11 mouse cellular contexts compared by ENCODE assay signal in the genomic region with DNA sequence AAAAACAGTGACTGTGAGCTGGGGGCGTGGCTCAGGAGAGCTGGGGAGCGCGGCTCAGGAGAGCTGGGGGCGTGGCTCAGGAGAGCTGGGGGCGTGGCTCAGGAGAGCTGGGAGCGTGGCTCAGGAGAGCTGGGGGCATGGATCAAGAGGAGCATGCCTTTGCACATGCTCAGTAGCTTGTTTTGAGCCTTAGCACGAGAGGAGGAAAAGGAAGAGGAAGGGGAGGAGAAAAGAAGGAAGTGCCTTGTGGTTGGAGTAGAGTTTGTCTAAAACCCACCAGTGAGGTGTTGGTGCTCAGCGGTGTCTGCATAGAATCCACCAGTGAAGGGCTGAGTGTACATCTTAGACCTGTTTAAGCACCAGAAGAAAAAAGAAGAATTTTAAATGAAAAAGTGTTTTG. TPM values are rescaled to one million over a fixed set of nuclear protein-coding genes. Genes with fewer than 3 reads are reported as not detected.
DNase-seq lines count a peak whose midpoint lies in the region; ATAC-seq and TF ChIP-seq lines count a peak whose summit lies in the region.
"Had no signal": no experiment of that assay in that cellular context is flagged by ENCODE, and none has a peak within 500 bp of the region (broad histone marks: within the 10 kb centered on the region; RNA-seq: fewer than 3 reads in every experiment).

No protein-coding gene starts in this region.

- no peak for TF ChIP-seq EP300 in liver, embryonic 14.5 days (IDR thresholded peaks at IDR 0.05; ENCODE audit: low read depth)

- H3K9me3 ChIP-seq in forebrain, embryonic 14.5 days (replicated peaks; ENCODE audit: control insufficient read depth, low read length): no peaks in the 10 kb centered on the region
- H3K9me3 ChIP-seq in forebrain, embryonic 10.5 days: no peaks in the 10 kb centered on the region
- H3K9me3 ChIP-seq in ES-E14 (ENCODE audit: control insufficient read depth, insufficient read depth, low read depth, low read length): no peaks in the 10 kb centered on the region
- H3K9me3 ChIP-seq in liver, embryonic 14.5 days (ENCODE audit: control insufficient read depth, low read length): no peaks in the 10 kb centered on the region

- no peak overlapping the region for H3K4me3 ChIP-seq in forebrain, embryonic 14.5 days (ENCODE audit: low read depth, low read length)
- H3K4me3 ChIP-seq in forebrain, embryonic 10.5 days: no peak overlapping the region
- 0 out of 4 replicates have a peak overlapping the region, but pooled peaks of 1 of the 2 experiments have one; percentile 46 for H3K4me3 ChIP-seq in ES-E14 (ENCODE audit: insufficient read depth in 1 of 2, low read depth in 1 of 2, low read length in 2 of 2, poor library complexity in 1 of 2, severe bottlenecking in 1 of 2)
- no peak overlapping the region for H3K4me3 ChIP-seq in liver, embryonic 14.5 days (ENCODE audit: insufficient read depth in 1 of 2, low read depth in 2 of 2, low read length in 2 of 2)
- H3K4me3 ChIP-seq: left cerebral cortex, adult 2 months had no signal

- ATAC-seq in forebrain, embryonic 14.5 days: no peak
- ATAC-seq in liver, embryonic 14.5 days (ENCODE audit: insufficient read depth): peak; percentile 35; the same call in 1 of the 2 replicates

- H3K4me1 ChIP-seq in forebrain, embryonic 14.5 days (ENCODE audit: control insufficient read depth, insufficient read depth, low read length): no peaks in the 10 kb centered on the region
- H3K4me1 ChIP-seq in forebrain, embryonic 10.5 days: peaks cover 10% of the 10 kb centered on the region
- peaks cover 0 to 2% of the 10 kb centered on the region in 2 experiments; a peak in 1 of 4 replicates for H3K4me1 ChIP-seq in ES-E14 (ENCODE audit: control insufficient read depth in 2 of 2, insufficient read depth in 2 of 2, low read length in 2 of 2, poor library complexity in 1 of 2)
- H3K4me1 ChIP-seq in liver, embryonic 14.5 days (replicated peaks; ENCODE audit: control insufficient read depth in 2 of 2, insufficient read depth in 2 of 2, low read length in 1 of 2): peaks cover 0 to 4% of the 10 kb centered on the region in 2 experiments; a peak in 1 of 4 replicates

- H3K9ac ChIP-seq in forebrain, embryonic 14.5 days (ENCODE audit: low read length): no peak overlapping the region
- no peak overlapping the region for H3K9ac ChIP-seq in ES-E14 (ENCODE audit: insufficient read depth, low read depth, low read length, poor library complexity, severe bottlenecking)
- no peak overlapping the region for H3K9ac ChIP-seq in liver, embryonic 14.5 days (replicated peaks)

- no peak for TF ChIP-seq CTCF in liver, embryonic 14.5 days (IDR thresholded peaks at IDR 0.05; ENCODE audit: low read depth)

- in situ Hi-C loops in ES-E14 (cut with MboI; ENCODE audit: low sequenced_read_pairs in 2 of 2, unreplicated experiment in 2 of 2): no loop called here

- no peak overlapping the region for H3K27ac ChIP-seq in forebrain, embryonic 14.5 days (ENCODE audit: low read depth, low read length)
- H3K27ac ChIP-seq in forebrain, embryonic 10.5 days: no peak overlapping the region
- H3K27ac ChIP-seq in ES-E14 (ENCODE audit: insufficient read depth, low read depth, low read length, poor library complexity, severe bottlenecking): no peak overlapping the region
- no peak overlapping the region for H3K27ac ChIP-seq in liver, embryonic 14.5 days
- H3K27ac ChIP-seq: left cerebral cortex, adult 2 months had no signal

- no peaks in the 10 kb centered on the region for H3K27me3 ChIP-seq in forebrain, embryonic 14.5 days (replicated peaks; ENCODE audit: control insufficient read depth, insufficient read depth, low read length)
- H3K27me3 ChIP-seq in forebrain, embryonic 10.5 days (ENCODE audit: poor library complexity, severe bottlenecking): no peaks in the 10 kb centered on the region
- H3K27me3 ChIP-seq in liver, embryonic 14.5 days (ENCODE audit: control insufficient read depth, insufficient read depth, low read length): no peaks in the 10 kb centered on the region

- H3K36me3 ChIP-seq in forebrain, embryonic 14.5 days (ENCODE audit: control insufficient read depth, insufficient read depth, low read length): no peaks in the 10 kb centered on the region
- H3K36me3 ChIP-seq in forebrain, embryonic 10.5 days (replicated peaks): no peaks in the 10 kb centered on the region
- no peaks in the 10 kb centered on the region for H3K36me3 ChIP-seq in ES-E14 (ENCODE audit: control insufficient read depth, insufficient read depth, low read length, poor library complexity, severe bottlenecking)
- no peaks in the 10 kb centered on the region for H3K36me3 ChIP-seq in liver, embryonic 14.5 days (replicated peaks; ENCODE audit: control insufficient read depth, insufficient read depth, low read depth)

- whole genome bisulfite sequencing in forebrain, embryonic 14.5 days: 26% methylated on average over 8 of the region's 8 CpGs
- 28% methylated on average over 8 of the region's 8 CpGs for WGBS in forebrain, embryonic 10.5 days
- WGBS in liver, embryonic 14.5 days (ENCODE audit: insufficient replicate concordance): 2% methylated on average over 8 of the region's 8 CpGs

- no peak overlapping the region for H3K4me2 ChIP-seq in forebrain, embryonic 14.5 days (ENCODE audit: low read length)
- H3K4me2 ChIP-seq in liver, embryonic 14.5 days (ENCODE audit: low read depth): no peak overlapping the region

- peak; percentile 20 for DNase-seq in forebrain, embryonic 14.5 days (ENCODE audit: low spot score)
- no peak for DNase-seq in forebrain, embryonic 10.5 days (ENCODE audit: extremely low spot score, low spot score)
- DNase-seq in ES-E14 (ENCODE audit: low read depth, low spot score): peak; percentile 80
- peak; percentile 21 for DNase-seq in embryo, embryonic 9.5 days (ENCODE audit: extremely low spot score)
- DNase-seq in liver, embryonic 14.5 days (ENCODE audit: low read depth in 3 of 3, low spot score in 3 of 3): peak in 1 of 3 experiments; percentile 24
- DNase-seq in cerebellum, adult 11 months: no peak
- DNase-seq in retina, embryonic 14.5 days (ENCODE audit: low spot score): no peak
- DNase-seq in cerebellum, adult 9-11 months: no peak
- DNase-seq: heart, postnatal 14 days; kidney, adult 9 months had no signal

TF ChIP-seq in ES-E14, 5 proteins besides CTCF, POLR2A, EP300 and RAD21:
- TF ChIP-seq ZC3H11A (IDR thresholded peaks at IDR 0.05; ENCODE audit: borderline replicate concordance, low read depth, low read length) (no peak), HCFC1 (IDR thresholded peaks at IDR 0.05; ENCODE audit: borderline replicate concordance, insufficient read depth, low read length) (no peak)
TF ChIP-seq in ES-E14: peak in this region for 0.

RNA-seq across cellular contexts. Expression of gene Chst1, which starts 41.0 kb away (rescaled TPM):
- polyA plus RNA-seq in forebrain, embryonic 14.5 days (2014; fragmentation: Nextera tagmentation; extraction: Ambion mirVana): 18.9 and 19.9 TPM in 2 replicates
- 5.5 and 5.7 TPM in 2 replicates for polyA plus RNA-seq in forebrain, embryonic 10.5 days (2016; fragmentation: Nextera tagmentation; extraction: Ambion mirVana)
- 0.42 and 0.98 TPM in 2 replicates for total RNA-seq in ES-E14 (2012; rRNA removed)
- 0.13 and 0.22 TPM in 2 replicates for polyA plus RNA-seq in liver, embryonic 14.5 days (2012; rRNA removed)
- polyA plus RNA-seq in liver, embryonic 14.5 days (2014; fragmentation: Nextera tagmentation; extraction: Ambion mirVana): not detected in 2 replicates

Comparison
In these comparisons a context has a peak if more than half of its experiments do, and no peak if none do; other contexts are left out.
1. DNase-seq: peak in forebrain, embryonic 14.5 days (single experiment), ES-E14 (single experiment) and embryo, embryonic 9.5 days (single experiment); none in forebrain, embryonic 10.5 days (single experiment), cerebellum, adult 11 months (single experiment), retina, embryonic 14.5 days (single experiment) and cerebellum, adult 9-11 months (single experiment).